Mouse (Mus musculus): ENCODE results near the gene Gm20388. TPM values are rescaled to one million over a fixed set of nuclear protein-coding genes. Genes with fewer than 3 reads are reported as not detected.
A peak's percentile ranks its signal among the peaks of the same experiment; 100 is the strongest.

Gene Gm20388
- total RNA-seq, 2 experiments from 2014 or later: 5.8 TPM; not detected in 1

GRCm38 (mm10) chr8:123715916-123716592, 3805.4 kb downstream of the Gm20388 start:
- DNase-seq: peak; percentile 60

- DNase-seq: peak; percentile 31
Observed at GRCm38 (mm10) chr8:123717104-123717503, 3806.5 kb downstream of the Gm20388 start.

GRCm38 (mm10) chr8:123717516-123718490, 3807.2 kb downstream of the Gm20388 start:
- DNase-seq: peak; percentile 77

- DNase-seq: no peak
Observed at GRCm38 (mm10) chr8:123718752-123719151, 3808.1 kb downstream of the Gm20388 start.

- no peak for DNase-seq
Observed at GRCm38 (mm10) chr8:123719280-123719679, 3808.6 kb downstream of the Gm20388 start.

GRCm38 (mm10) chr8:123719811-123720210, 3809.2 kb downstream of the Gm20388 start:
- no peak for DNase-seq

GRCm38 (mm10) chr8:123720471-123721001, 3809.9 kb downstream of the Gm20388 start:
- DNase-seq: no peak

GRCm38 (mm10) chr8:123722245-123722644, 3811.6 kb downstream of the Gm20388 start:
- DNase-seq: no peak

- no peak for DNase-seq
Observed at GRCm38 (mm10) chr8:123724752-123725151, 3814.1 kb downstream of the Gm20388 start.

- no peak for DNase-seq
Observed at GRCm38 (mm10) chr8:123725261-123725660, 3814.6 kb downstream of the Gm20388 start.

GRCm38 (mm10) chr8:123726759-123727158, 3816.1 kb downstream of the Gm20388 start:
- no peak for DNase-seq

GRCm38 (mm10) chr8:123729055-123729785, 3818.6 kb downstream of the Gm20388 start:
- peak; percentile 61 for DNase-seq

- peak; percentile 35 for DNase-seq
Observed at GRCm38 (mm10) chr8:123729786-123730411, 3819.3 kb downstream of the Gm20388 start.

- no peak for DNase-seq
Observed at GRCm38 (mm10) chr8:123732332-123732731, 3821.7 kb downstream of the Gm20388 start.

GRCm38 (mm10) chr8:123734486-123734885, 3823.8 kb downstream of the Gm20388 start:
- DNase-seq: no peak

GRCm38 (mm10) chr8:123736974-123737373, 3826.3 kb downstream of the Gm20388 start:
- DNase-seq: no peak

- no peak for DNase-seq
Observed at GRCm38 (mm10) chr8:123740263-123740662, 3829.6 kb downstream of the Gm20388 start.

- DNase-seq: no peak
Observed at GRCm38 (mm10) chr8:123741232-123741631, 3830.6 kb downstream of the Gm20388 start.

- DNase-seq: no peak
Observed at GRCm38 (mm10) chr8:123746488-123746887, 3835.8 kb downstream of the Gm20388 start.

- DNase-seq: peak; percentile 58
Observed at GRCm38 (mm10) chr8:123747772-123748171, 3837.1 kb downstream of the Gm20388 start.

- DNase-seq: no peak
Observed at GRCm38 (mm10) chr8:123750171-123750693, 3839.6 kb downstream of the Gm20388 start.

Data from heart, postnatal 4 days (tissue).